Mouse (Mus musculus) heart, embryonic 16.5 days (tissue): ENCODE results near the gene Arid1b. TPM values are rescaled to one million over a fixed set of nuclear protein-coding genes. Genes with fewer than 3 reads are reported as not detected.

Source experiments
- ATAC-seq: fragments of 200-750 bp; cut with Nextera tagmentation; replicated peaks from 2 replicates; pipeline ENCODE4 v1.8.0; 2017; ENCODE audit warnings: moderate number of reproducible peaks; ENCODE audit not compliant: insufficient read depth, low FRiP score; ENCODE audit errors: extremely low read depth
- H3K27ac ChIP-seq: fragments of 300-500 bp; sonication (generic); 2 replicates; pipeline ENCODE4 v1.5.1; 2014; ENCODE audit warnings: mild to moderate bottlenecking, low read length, control low read depth, moderate library complexity
- H3K27me3 ChIP-seq: fragments of 300-500 bp; sonication (generic); 2 replicates; pipeline ENCODE4 v1.6.1; 2014; ENCODE audit warnings: low read length, mixed read lengths; ENCODE audit not compliant: control insufficient read depth, insufficient read depth
- H3K36me3 ChIP-seq: fragments of 300-500 bp; sonication (generic); 2 replicates; pipeline ENCODE4 v1.6.1; 2014; ENCODE audit not compliant: control insufficient read depth, insufficient read depth
- H3K4me1 ChIP-seq: fragments of 300-500 bp; sonication (generic); 2 replicates; pipeline ENCODE4 v1.6.1; 2014; ENCODE audit warnings: low read length, mixed read lengths; ENCODE audit not compliant: control insufficient read depth, insufficient read depth
- H3K4me2 ChIP-seq: fragments of 300-500 bp; sonication (generic); 2 replicates; pipeline ENCODE4 v1.6.1; 2014; ENCODE audit warnings: low read depth, mild to moderate bottlenecking, control low read depth, low read length
- H3K4me3 ChIP-seq: fragments of 300-500 bp; sonication (generic); 2 replicates; pipeline ENCODE4 v1.5.1; 2014; ENCODE audit warnings: mild to moderate bottlenecking, control low read depth, low read length
- H3K9ac ChIP-seq: fragments of 300-500 bp; sonication (generic); 2 replicates; pipeline ENCODE4 v1.6.1; 2014; ENCODE audit warnings: low read length, control low read depth
- H3K9me3 ChIP-seq: fragments of 300-500 bp; sonication (generic); replicated peaks from 2 replicates; pipeline ENCODE4 v1.6.1; 2016; ENCODE audit warnings: low read length; ENCODE audit not compliant: control insufficient read depth
- WGBS: fragments of 180-500 bp; shearing (Covaris S2); extraction: QIAGEN DNeasy Blood & Tissue Kit; methylation state at CpG from one replicate; pipeline ENCODE4 v1.1.7; 2014; 5-methylcytosine and 5-hydroxymethylcytosine counted together
- polyA plus RNA-seq: library from polyadenylated mRNA; unstranded; fragments of >200 nt; fragmentation: Nextera tagmentation; extraction: Ambion mirVana; gene quantifications from 2 replicates; pipeline ENCODE4 v1.2.1, GENCODE M21; 2015

The Arid1b gene
- polyA plus RNA-seq, 1 experiment from 2014 or later, result 7.1 TPM

DNA sequence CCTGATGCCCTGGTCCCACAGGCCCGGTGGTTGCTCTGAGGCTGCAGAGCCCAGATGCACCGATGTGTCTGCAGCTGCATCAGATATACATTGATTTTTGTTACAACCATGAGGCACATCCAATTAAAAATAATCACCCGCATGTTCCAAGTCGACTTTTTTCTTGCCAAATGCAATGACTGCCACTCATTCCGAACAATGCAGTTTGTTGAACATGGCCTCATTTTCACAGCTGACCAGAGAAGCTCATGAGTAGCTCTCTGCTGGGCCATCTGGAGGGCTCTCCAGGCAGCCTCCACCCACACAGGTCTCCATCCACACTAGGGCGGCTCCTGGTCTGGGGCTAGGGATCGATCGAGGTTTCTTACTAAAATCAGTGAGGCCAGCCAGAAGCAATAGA, 378.8 kb downstream of the Arid1b start:
- 74% methylated on average over 8 of the region's 8 CpGs for WGBS
- H3K4me2 ChIP-seq, result no peak overlapping the region
- H3K9me3 ChIP-seq, result no peaks in the 10 kb centered on the region; the same call in 1 of the 2 replicates
- no peaks in the 10 kb centered on the region for H3K36me3 ChIP-seq
- no peak overlapping the region for H3K27ac ChIP-seq
- ATAC-seq, result no peak
- H3K4me3 ChIP-seq, result no peak overlapping the region
- H3K4me1 ChIP-seq, result peaks cover 22% of the 10 kb centered on the region
- H3K9ac ChIP-seq, result no peak overlapping the region
- H3K27me3 ChIP-seq, result no peaks in the 10 kb centered on the region

DNA sequence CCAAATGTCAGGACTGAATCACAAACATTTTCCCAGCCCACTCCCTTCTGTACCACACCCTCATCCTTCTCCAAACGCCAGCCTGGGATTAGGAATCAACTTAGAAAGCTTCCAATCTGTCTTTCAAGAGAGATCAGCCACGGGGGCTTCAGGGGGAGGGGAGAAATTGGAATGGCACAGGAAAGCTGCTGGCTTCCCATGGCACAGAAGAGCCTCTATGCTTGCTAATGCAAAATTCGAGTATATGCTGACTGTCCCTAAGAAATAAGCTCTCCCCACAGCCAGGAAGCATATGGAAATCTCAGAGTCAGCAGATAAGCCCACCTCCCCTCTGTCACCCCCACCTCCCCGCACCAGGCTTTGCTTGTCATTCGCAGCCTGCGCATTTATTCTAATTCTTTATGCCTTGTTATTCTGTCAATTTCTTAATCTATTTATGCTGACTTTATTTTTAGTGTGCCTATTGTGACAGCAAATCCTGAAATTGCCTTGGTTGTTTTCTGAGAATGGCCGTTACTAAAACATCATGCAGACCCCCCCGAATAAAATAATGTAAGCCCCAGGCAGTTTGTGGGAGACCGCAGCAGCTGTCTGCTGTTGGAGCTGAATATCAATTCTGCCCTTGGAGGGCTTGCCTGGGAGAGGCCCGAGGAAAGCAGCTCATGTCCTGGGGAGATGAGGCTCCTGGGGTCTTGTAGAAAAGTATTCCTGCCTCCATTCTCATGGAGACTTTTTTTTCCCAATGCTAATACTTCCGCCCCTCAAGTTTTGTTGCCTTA, 383.2 kb downstream of the Arid1b start:
- Histone ChIP-seq H3K9ac (no peak overlapping the region), H3K36me3 (no peaks in the 10 kb centered on the region), H3K9me3 (no peaks in the 10 kb centered on the region), H3K27me3 (no peaks in the 10 kb centered on the region), H3K4me2 (no peak overlapping the region), H3K4me3 (no peak overlapping the region), H3K4me1 (peaks cover 6% of the 10 kb centered on the region), H3K27ac (no peak overlapping the region)
- no peak for ATAC-seq
- WGBS, result 36% methylated on average over 11 of the region's 11 CpGs

DNA sequence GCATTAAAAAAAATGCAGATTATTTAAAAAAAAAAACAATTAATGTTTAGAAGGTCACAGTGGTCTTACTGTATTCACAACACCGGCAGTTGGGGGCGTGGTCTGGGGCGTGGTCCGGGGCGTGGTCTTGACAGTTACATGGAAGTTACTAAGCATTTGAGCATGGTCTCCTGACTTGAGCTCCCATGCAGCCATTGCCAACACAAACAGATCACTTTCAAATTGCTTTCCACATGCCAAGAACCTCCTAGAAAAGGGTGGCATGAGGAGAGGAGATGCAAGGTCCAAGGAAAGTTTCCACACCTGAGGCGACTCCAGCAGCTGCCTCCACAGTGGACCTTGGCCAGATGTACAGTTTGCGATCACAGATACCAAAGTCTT, 383.8 kb downstream of the Arid1b start:
- no peak overlapping the region for H3K27ac ChIP-seq
- no peaks in the 10 kb centered on the region for H3K36me3 ChIP-seq
- H3K27me3 ChIP-seq, result no peaks in the 10 kb centered on the region
- no peaks in the 10 kb centered on the region for H3K9me3 ChIP-seq
- 29% methylated on average over 7 of the region's 7 CpGs for WGBS
- H3K4me2 ChIP-seq, result no peak overlapping the region
- no peak overlapping the region for H3K4me3 ChIP-seq
- no peak overlapping the region for H3K9ac ChIP-seq
- H3K4me1 ChIP-seq, result peaks cover 4% of the 10 kb centered on the region
- no peak for ATAC-seq

DNA sequence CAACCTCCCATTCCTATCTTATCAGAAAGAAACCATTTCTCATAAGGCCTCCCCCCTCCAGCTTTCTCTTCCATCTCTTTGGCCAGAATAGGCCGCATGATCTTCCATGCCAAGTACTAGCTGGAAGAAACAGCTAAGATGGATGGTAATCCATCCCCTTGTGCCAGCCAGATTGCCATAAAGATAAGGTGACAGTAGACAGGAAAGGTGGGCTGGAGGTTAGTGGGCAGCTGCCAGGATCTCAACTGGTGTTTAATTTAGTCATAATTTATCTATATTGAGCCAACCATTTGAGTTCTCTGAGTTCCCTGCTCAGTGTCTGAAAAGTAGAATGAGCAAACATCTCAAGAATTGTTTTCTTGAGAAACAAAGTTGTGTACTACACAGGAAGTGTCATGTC, 391.6 kb downstream of the Arid1b start:
- Histone ChIP-seq H3K4me1 (no peaks in the 10 kb centered on the region), H3K9me3 (no peaks in the 10 kb centered on the region), H3K27ac (no peak overlapping the region), H3K4me3 (no peak overlapping the region), H3K9ac (no peak overlapping the region), H3K4me2 (no peak overlapping the region), H3K36me3 (no peaks in the 10 kb centered on the region), H3K27me3 (no peaks in the 10 kb centered on the region)
- ATAC-seq, result no peak
- WGBS, result 90% methylated on average over 1 of the region's 1 CpGs

DNA sequence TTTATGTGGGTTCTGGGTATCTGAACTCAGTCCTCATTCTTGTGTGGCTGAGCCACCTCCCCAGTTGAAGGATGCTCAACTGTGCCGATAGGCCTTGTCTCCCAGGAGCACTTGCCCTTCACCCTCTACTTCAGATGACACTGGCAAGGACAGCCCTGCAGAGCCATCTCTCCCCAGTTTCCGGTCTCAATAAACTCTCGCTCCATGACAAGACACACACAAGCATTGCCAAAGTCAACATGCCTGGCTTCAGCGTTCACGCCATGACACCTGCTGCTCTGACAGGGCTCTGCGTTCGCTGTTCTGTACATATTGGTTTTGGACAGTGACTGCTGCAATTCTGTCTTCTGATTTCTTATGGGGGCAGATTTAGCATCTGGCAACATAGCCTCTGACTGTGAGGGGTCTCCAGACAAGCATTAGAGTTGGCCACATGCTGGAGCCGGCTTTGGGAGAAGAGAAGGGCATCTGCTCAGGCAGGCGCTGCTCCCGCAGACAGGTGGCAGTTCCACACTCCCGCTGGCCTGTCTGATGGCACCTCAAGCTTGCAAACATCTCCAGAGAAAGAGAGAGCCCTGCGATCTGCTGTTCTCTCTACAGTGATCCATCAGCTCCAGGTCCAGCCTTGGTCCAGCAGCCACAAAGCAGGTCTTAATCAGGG, 392.9 kb downstream of the Arid1b start:
- Histone ChIP-seq H3K27ac (no peak overlapping the region), H3K36me3 (no peaks in the 10 kb centered on the region), H3K9me3 (no peaks in the 10 kb centered on the region), H3K4me2 (no peak overlapping the region), H3K27me3 (no peaks in the 10 kb centered on the region), H3K9ac (no peak overlapping the region), H3K4me3 (no peak overlapping the region), H3K4me1 (no peaks in the 10 kb centered on the region)
- ATAC-seq, result no peak
- 74% methylated on average over 12 of the region's 12 CpGs for WGBS

DNA sequence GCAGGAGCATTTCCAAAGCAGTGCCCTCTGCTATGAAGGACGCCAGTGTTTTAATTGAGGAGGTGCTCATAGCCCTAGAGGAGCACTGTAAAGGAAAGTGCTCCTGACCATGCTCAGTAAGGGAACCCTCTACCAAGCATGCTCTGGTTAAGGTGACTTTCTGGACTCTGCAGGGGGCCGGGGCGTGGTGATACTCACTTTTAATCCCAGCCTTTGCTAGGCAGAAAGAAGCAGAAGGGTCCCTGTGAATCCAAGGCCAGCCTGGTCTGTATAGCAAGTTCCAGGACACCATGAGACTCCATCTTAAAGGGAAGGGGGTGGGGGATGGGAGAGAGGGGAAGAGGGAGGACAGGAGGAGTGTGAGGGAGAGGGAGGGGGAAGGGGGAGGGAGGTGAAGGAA, 394.2 kb downstream of the Arid1b start:
- H3K4me1 ChIP-seq, result no peaks in the 10 kb centered on the region
- H3K4me3 ChIP-seq, result no peak overlapping the region
- H3K4me2 ChIP-seq, result no peak overlapping the region
- no peaks in the 10 kb centered on the region for H3K9me3 ChIP-seq
- no peaks in the 10 kb centered on the region for H3K27me3 ChIP-seq
- no peaks in the 10 kb centered on the region for H3K36me3 ChIP-seq
- no peak for ATAC-seq
- WGBS, result 86% methylated on average over 3 of the region's 3 CpGs
- H3K9ac ChIP-seq, result no peak overlapping the region
- no peak overlapping the region for H3K27ac ChIP-seq

DNA sequence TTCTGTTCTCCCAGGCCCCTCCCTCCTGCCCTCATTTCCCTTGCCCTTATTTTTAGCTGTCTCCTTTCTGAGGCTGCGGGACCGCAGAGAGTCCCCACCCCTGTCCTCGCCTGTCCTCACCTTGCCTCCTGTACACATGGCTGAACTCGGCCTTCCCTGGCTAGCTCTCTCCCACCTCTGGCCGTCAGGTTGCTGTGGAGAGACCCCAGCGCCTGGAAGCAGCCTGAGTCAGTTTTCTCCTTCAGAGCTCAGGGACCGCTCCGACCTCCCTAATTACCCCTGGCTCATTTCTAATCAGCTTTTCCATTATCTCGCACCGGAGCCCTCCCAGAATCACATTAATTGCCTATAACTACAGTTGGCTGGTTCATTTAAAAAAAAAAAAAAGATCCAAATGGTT, 396.6 kb downstream of the Arid1b start:
- no peak for ATAC-seq
- no peaks in the 10 kb centered on the region for H3K4me1 ChIP-seq
- peaks cover under 1% of the 10 kb centered on the region; the same call in 1 of the 2 replicates for H3K27me3 ChIP-seq
- no peak overlapping the region for H3K4me3 ChIP-seq
- no peak overlapping the region for H3K27ac ChIP-seq
- H3K4me2 ChIP-seq, result no peak overlapping the region
- no peaks in the 10 kb centered on the region for H3K36me3 ChIP-seq
- H3K9ac ChIP-seq, result no peak overlapping the region
- no peaks in the 10 kb centered on the region for H3K9me3 ChIP-seq
- 48% methylated on average over 10 of the region's 10 CpGs for WGBS

DNA sequence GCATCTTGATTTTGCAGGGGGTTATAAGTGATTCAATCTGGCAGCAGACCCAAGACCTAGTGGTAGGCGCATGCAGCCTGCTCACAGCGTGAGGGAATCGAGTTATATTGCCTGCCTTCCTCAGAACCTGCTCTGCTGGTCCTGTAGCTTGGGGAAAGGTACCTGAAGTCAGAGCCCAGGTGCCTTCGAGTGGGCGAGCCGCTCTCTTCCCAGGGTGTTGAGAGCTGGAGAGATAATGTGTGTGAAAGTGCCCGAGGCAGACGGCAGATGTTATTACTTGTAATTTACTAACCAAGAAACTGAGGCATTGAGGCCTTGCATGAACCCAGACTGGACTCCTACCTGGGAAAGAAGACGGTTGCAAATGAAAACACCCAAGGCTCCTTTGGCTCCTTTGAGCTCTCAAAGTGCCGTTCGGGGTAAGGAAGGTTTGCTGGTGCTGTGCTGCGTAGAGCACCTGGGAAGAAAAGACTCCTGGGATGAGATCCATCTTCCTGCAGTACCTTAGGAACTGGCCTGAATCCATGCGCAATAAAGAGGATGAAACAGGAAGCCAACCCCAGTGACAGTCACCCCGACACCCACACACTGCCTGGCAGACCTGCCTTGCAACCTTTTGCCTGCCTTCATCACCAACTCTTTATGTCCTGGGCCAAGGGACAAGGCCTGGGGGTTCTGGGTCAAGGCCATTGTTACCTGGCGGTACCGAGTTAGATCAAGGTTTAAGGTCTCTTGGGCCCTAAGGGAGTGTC, 401.5 kb downstream of the Arid1b start:
- Histone ChIP-seq H3K4me2 (no peak overlapping the region), H3K27me3 (peaks cover 2% of the 10 kb centered on the region; the same call in 1 of the 2 replicates), H3K9me3 (no peaks in the 10 kb centered on the region)

DNA sequence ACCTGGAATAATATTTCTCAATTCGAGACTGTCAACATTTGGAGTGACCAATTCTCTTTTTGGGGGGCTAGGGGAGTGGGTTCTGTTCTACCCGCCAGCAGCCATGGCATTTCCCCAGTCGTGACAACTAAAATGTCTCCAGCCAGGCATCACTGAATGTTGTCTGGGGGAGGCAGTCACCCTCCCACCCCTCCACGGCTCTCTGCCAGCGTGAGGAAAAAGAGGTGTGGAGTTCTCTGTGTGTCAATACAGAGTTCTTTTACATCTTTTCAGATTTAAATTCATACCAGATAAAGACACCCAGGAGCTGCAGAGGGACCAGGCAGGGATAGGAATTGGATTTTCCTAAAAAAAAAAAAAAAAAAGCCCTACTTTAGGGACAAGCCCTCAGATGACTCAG, 402.1 kb downstream of the Arid1b start:
- no peak overlapping the region for H3K4me3 ChIP-seq
- 81% methylated on average over 5 of the region's 5 CpGs for WGBS

More for the DNA sequence above, 401.5 kb downstream of the Arid1b start:
- WGBS, result 82% methylated on average over 16 of the region's 16 CpGs
- no peak overlapping the region for H3K9ac ChIP-seq
- ATAC-seq, result no peak
- no peak overlapping the region for H3K4me3 ChIP-seq
- H3K36me3 ChIP-seq, result no peaks in the 10 kb centered on the region
- no peak overlapping the region for H3K27ac ChIP-seq
- H3K4me1 ChIP-seq, result peaks cover 5% of the 10 kb centered on the region; the same call in 1 of the 2 replicates

More for the DNA sequence above, 402.1 kb downstream of the Arid1b start:
- Histone ChIP-seq H3K9me3 (no peaks in the 10 kb centered on the region), H3K9ac (no peak overlapping the region), H3K4me1 (peaks cover 5% of the 10 kb centered on the region; the same call in 1 of the 2 replicates), H3K4me2 (no peak overlapping the region), H3K27me3 (peaks cover 2% of the 10 kb centered on the region; the same call in 1 of the 2 replicates), H3K36me3 (no peaks in the 10 kb centered on the region), H3K27ac (no peak overlapping the region)
- ATAC-seq, result no peak
